Mouse (Mus musculus): Measurements from ENCODE around the gene Rad18. TPM values are rescaled to one million over a fixed set of nuclear protein-coding genes. Genes with fewer than 3 reads are reported as not detected.

Rad18 gene
- total and polyA plus RNA-seq, 3 experiments: 0.66 to 1.6 (median 1.3) TPM

DNA sequence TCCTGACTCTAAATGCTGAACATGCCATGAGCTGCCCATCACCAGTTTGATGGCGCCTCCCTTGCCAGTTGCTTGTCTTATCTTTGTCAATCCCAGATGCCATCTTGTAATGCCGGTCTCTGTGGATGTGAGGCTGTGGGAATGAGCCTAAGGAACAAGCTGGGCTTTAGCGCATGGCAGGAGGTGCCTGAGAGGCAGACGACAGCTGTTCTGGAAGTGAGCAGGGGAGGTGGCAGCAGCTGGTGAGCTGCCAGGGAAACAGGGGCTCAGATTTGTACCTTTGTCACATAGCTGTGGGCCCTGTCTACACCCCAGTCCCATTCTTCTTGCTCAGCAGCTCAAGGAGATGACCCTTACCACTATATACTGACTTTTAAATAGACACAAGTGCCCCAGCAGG lies 114.5 kb downstream of the Rad18 start:
- H3K27ac ChIP-seq: no peak overlapping the region
- DNase-seq: no peak
- H3K36me3 ChIP-seq (ENCODE audit: control insufficient read depth, insufficient read depth, low read length): no peaks in the 10 kb centered on the region
- no peaks in the 10 kb centered on the region for H3K79me2 ChIP-seq (replicated peaks; ENCODE audit: control insufficient read depth, insufficient read depth, low read length)
- intact Hi-C loops (cut with DNase I): no loop called here
- no peaks in the 10 kb centered on the region for H3K27me3 ChIP-seq (ENCODE audit: control insufficient read depth, insufficient read depth, low read length)
- H3K4me3 ChIP-seq: no peak overlapping the region
- peaks cover 3% of the 10 kb centered on the region; the same call in 1 of the 2 replicates for H3K4me1 ChIP-seq (ENCODE audit: control insufficient read depth, insufficient read depth, low read length)
- 79% methylated on average over 4 of the region's 4 CpGs for WGBS
- H3K9ac ChIP-seq (ENCODE audit: low read depth, low read length): no peak overlapping the region
- TF ChIP-seq EP300 (IDR thresholded peaks at IDR 0.05; ENCODE audit: insufficient read depth, low read depth, low read length) (no peak), CTCF (IDR thresholded peaks at IDR 0.05) (no peak), POLR2A (IDR thresholded peaks at IDR 0.05; ENCODE audit: insufficient read depth, low read depth, low read length) (no peak)

- no peak overlapping the region for H3K9ac ChIP-seq (ENCODE audit: low read depth, low read length)
- intact Hi-C loops (cut with DNase I): no loop called here
- DNase-seq: no peak
- no peaks in the 10 kb centered on the region for H3K36me3 ChIP-seq (ENCODE audit: control insufficient read depth, insufficient read depth, low read length)
- WGBS: 6% methylated on average over 5 of the region's 5 CpGs
- no peak overlapping the region for H3K4me3 ChIP-seq
- H3K79me2 ChIP-seq (replicated peaks; ENCODE audit: control insufficient read depth, insufficient read depth, low read length): no peaks in the 10 kb centered on the region
- no peak overlapping the region for H3K27ac ChIP-seq
- TF ChIP-seq EP300 (IDR thresholded peaks at IDR 0.05; ENCODE audit: insufficient read depth, low read depth, low read length) (no peak), POLR2A (IDR thresholded peaks at IDR 0.05; ENCODE audit: insufficient read depth, low read depth, low read length) (no peak), CTCF (IDR thresholded peaks at IDR 0.05) (no peak)
- H3K27me3 ChIP-seq (ENCODE audit: control insufficient read depth, insufficient read depth, low read length): no peaks in the 10 kb centered on the region
- H3K4me1 ChIP-seq (ENCODE audit: control insufficient read depth, insufficient read depth, low read length): peaks cover 4% of the 10 kb centered on the region; the same call in 1 of the 2 replicates
These were observed 119.3 kb downstream of the Rad18 start for GRCm38 (mm10) chr6:112577198-112577597.

DNA sequence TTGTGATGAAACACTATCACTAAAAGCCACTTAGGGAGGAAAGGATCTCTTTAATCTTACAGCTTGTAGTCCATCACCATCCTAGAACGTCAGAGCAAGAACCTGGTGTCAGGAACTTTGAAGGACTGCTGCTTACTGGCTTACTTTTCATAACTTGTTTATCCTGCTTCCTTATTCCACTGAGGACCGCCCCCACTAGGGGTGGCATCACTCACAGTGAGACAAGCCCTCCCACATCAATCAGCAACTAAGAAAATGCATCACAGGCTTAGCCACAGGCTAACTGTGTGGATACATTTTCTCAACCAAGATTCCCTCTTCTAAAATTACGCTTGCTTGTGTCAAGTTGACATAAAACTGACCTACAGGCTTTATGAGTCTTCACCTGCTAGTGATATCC lies 121.9 kb downstream of the Rad18 start:
- no peak overlapping the region for H3K4me3 ChIP-seq
- no peak for DNase-seq
- no peak for TF ChIP-seq CTCF (IDR thresholded peaks at IDR 0.05)
- no peak for TF ChIP-seq EP300 (IDR thresholded peaks at IDR 0.05; ENCODE audit: insufficient read depth, low read depth, low read length)
- no peak for TF ChIP-seq POLR2A (IDR thresholded peaks at IDR 0.05; ENCODE audit: insufficient read depth, low read depth, low read length)
- WGBS: 73% methylated on average over 3 of the region's 3 CpGs
- no peaks in the 10 kb centered on the region for H3K79me2 ChIP-seq (replicated peaks; ENCODE audit: control insufficient read depth, insufficient read depth, low read length)
- H3K4me1 ChIP-seq (ENCODE audit: control insufficient read depth, insufficient read depth, low read length): peaks cover 4% of the 10 kb centered on the region; the same call in 1 of the 2 replicates
- no peak overlapping the region for H3K9ac ChIP-seq (ENCODE audit: low read depth, low read length)
- intact Hi-C loops (cut with DNase I): no loop called here
- H3K27me3 ChIP-seq (ENCODE audit: control insufficient read depth, insufficient read depth, low read length): no peaks in the 10 kb centered on the region
- H3K36me3 ChIP-seq (ENCODE audit: control insufficient read depth, insufficient read depth, low read length): no peaks in the 10 kb centered on the region
- H3K27ac ChIP-seq: no peak overlapping the region

DNA sequence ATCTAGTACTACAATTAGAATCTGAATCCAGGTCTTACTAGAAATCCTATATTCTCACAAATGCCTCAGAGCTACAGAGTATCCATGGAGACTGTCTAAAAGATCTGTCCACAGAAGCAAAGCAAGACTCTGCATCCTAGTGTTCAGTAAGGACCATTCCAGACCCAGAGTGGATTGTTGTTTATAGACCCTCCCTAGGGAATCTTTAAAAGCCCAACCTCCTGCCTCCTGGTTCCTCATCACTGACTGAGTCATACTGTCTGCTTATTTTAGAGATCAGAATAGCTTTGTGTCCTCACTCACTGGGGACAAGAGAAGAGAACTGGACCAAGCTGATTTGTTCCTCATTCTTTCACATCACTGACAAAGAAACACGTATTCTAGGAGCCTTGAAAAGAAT lies 126.1 kb downstream of the Rad18 start:
- no peaks in the 10 kb centered on the region for H3K27me3 ChIP-seq (ENCODE audit: control insufficient read depth, insufficient read depth, low read length)
- WGBS: 27% methylated on average over 1 of the region's 1 CpGs
- H3K27ac ChIP-seq: no peak overlapping the region
- H3K79me2 ChIP-seq (replicated peaks; ENCODE audit: control insufficient read depth, insufficient read depth, low read length): no peaks in the 10 kb centered on the region
- no peak overlapping the region for H3K4me3 ChIP-seq
- no peak for DNase-seq
- H3K36me3 ChIP-seq (ENCODE audit: control insufficient read depth, insufficient read depth, low read length): no peaks in the 10 kb centered on the region
- no peak overlapping the region for H3K9ac ChIP-seq (ENCODE audit: low read depth, low read length)
- TF ChIP-seq POLR2A (IDR thresholded peaks at IDR 0.05; ENCODE audit: insufficient read depth, low read depth, low read length) (no peak), EP300 (IDR thresholded peaks at IDR 0.05; ENCODE audit: insufficient read depth, low read depth, low read length) (no peak), CTCF (IDR thresholded peaks at IDR 0.05) (no peak)
- H3K4me1 ChIP-seq (ENCODE audit: control insufficient read depth, insufficient read depth, low read length): no peaks in the 10 kb centered on the region
- intact Hi-C loops (cut with DNase I): no loop called here

Other genes with a start within 250 kb of the Rad18 start
- gene Cav3, start 237.2 kb downstream of the Rad18 start, total RNA-seq (2021): 10 to 100 TPM; 70.8 to 82.8 TPM
- 144 and 172 TPM in 2 replicates for gene Cav3, start 237.2 kb downstream of the Rad18 start, polyA plus RNA-seq (2012; rRNA removed)
- gene Oxtr, start 206.7 kb downstream of the Rad18 start, total RNA-seq (2021): under 1 TPM; 0.18 to 0.21 TPM
- gene Oxtr, start 206.7 kb downstream of the Rad18 start, polyA plus RNA-seq (2012; rRNA removed): 0.10 and 0.18 TPM in 2 replicates